Mouse (Mus musculus) cerebral cortex, adult 2 months (tissue): Measurements from ENCODE around the gene Asb14.

Experiments used
- WGBS: fragments of 180-500 bp; shearing (Covaris S2); methylation state at CpG from one replicate; pipeline ENCODE4 v1.1.7; 2018; 5-methylcytosine and 5-hydroxymethylcytosine counted together

Gene Asb14

DNA sequence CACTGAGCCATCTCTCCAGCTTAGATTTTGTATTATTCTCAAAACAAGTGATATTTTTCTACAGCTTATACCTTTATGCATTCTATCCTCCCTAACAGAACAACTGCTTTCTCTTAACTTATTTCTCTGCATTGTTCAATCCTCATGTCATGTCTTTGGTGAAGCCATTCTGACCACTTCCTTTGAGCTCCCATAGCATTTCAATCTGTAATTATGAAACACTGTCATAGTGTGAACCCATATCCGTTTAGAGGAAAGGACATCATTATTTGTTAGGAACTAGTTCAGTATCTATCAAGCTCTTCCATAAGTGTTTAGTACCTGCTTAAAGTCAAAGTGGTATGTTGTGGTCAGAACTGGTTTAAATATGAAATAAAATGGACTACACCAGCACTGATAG is 66.2 kb downstream of the Asb14 start:
- WGBS, result 87% methylated on average over 1 of the region's 1 CpGs
